Mouse (Mus musculus) olfactory bulb, adult 2 months (tissue): ENCODE measurements around the gene Slc39a11.

Experiments used
- CTCF ChIP-seq: fragments of 200-500 bp; IDR thresholded peaks from 2 replicates; pipeline ENCODE4 v1.5.1; 2012; ENCODE audit warnings: low read depth, mild to moderate bottlenecking, low read length, moderate library complexity; ENCODE audit not compliant: insufficient read depth
- POLR2A ChIP-seq: fragments of 200-500 bp; IDR thresholded peaks from 2 replicates; pipeline ENCODE4 v1.6.1; 2012; ENCODE audit warnings: mild to moderate bottlenecking, low read depth, low read length, moderate library complexity; ENCODE audit not compliant: insufficient read depth

DNA sequence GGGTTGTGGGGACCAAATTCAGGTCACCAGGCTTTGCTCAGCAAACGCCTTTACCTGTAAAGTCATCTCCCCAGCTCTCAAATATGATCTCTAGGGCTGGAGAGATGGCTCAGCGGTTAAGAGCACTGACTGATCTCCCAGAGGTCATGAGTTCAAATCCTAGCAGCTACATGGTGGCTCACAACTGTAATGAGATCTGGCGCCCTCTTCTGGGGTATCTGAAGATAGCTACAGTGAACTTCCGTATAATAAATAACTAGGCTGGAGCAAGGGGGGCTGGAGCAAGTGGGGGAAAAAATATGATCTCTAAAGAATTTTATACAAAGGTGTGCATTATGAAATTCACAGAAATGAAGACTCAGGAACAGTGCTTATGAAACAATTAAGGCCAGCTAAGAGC, 22.1 kb downstream of the Slc39a11 start:
- TF ChIP-seq POLR2A: no peak
- TF ChIP-seq CTCF: no peak
